Mouse (Mus musculus): ENCODE results near the gene Rnd3. TPM values are rescaled to one million over a fixed set of nuclear protein-coding genes. Genes with fewer than 3 reads are reported as not detected.

The Rnd3 gene
- polyA plus RNA-seq, 1 experiment from 2014 or later, result 31.3 TPM

GRCm38 (mm10) chr2:51142422-51142821 lies 6.5 kb downstream of the Rnd3 start:
- Histone ChIP-seq H3K9me3 (ENCODE audit: control insufficient read depth, low read length) (no peaks in the 10 kb centered on the region), H3K27me3 (ENCODE audit: control insufficient read depth, insufficient read depth, low read length) (no peaks in the 10 kb centered on the region), H3K4me2 (ENCODE audit: low read length) (no peak overlapping the region), H3K27ac (replicated peaks in 1 of 2; ENCODE audit: control insufficient read depth in 1 of 2, insufficient read depth in 1 of 2, low read depth in 2 of 2, low read length in 2 of 2) (no peak overlapping the region), H3K9ac (ENCODE audit: low read length) (no peak overlapping the region), H3K36me3 (ENCODE audit: control insufficient read depth, insufficient read depth, low read length) (0 out of 2 replicates have a peak, but pooled peaks cover 2% of the 10 kb centered on the region), H3K4me3 (ENCODE audit: control insufficient read depth in 1 of 2, insufficient read depth in 1 of 2, low read depth in 1 of 2, low read length in 2 of 2) (no peak overlapping the region), H3K4me1 (ENCODE audit: control insufficient read depth in 2 of 2, insufficient read depth in 2 of 2, low read length in 2 of 2) (peaks cover 29 to 75% of the 10 kb centered on the region in 2 experiments)
- no peak for ATAC-seq (ENCODE audit: insufficient number of reproducible peaks, insufficient read depth, low FRiP score, low read depth)
- WGBS, result 38% methylated on average over 1 of the region's 1 CpGs

GRCm38 (mm10) chr2:51141345-51141744 lies 7.6 kb downstream of the Rnd3 start:
- peaks cover 29 to 73% of the 10 kb centered on the region in 2 experiments for H3K4me1 ChIP-seq (ENCODE audit: control insufficient read depth in 2 of 2, insufficient read depth in 2 of 2, low read length in 2 of 2)

GRCm38 (mm10) chr2:51140486-51140885 lies 8.4 kb downstream of the Rnd3 start:
- Histone ChIP-seq H3K36me3 (ENCODE audit: control insufficient read depth, insufficient read depth, low read length) (peaks cover 21% of the 10 kb centered on the region), H3K4me2 (ENCODE audit: low read length) (peak overlapping the region; percentile 62), H3K4me3 (ENCODE audit: control insufficient read depth in 1 of 2, insufficient read depth in 1 of 2, low read depth in 1 of 2, low read length in 2 of 2) (peak overlapping the region; percentile 3 to 18), H3K9ac (ENCODE audit: low read length) (peak overlapping the region; percentile 63), H3K27ac (replicated peaks in 1 of 2; ENCODE audit: control insufficient read depth in 1 of 2, insufficient read depth in 1 of 2, low read depth in 2 of 2, low read length in 2 of 2) (peak overlapping the region; percentile 71 to 78), H3K4me1 (ENCODE audit: control insufficient read depth in 2 of 2, insufficient read depth in 2 of 2, low read length in 2 of 2) (peaks cover 26 to 65% of the 10 kb centered on the region in 2 experiments), H3K9me3 (ENCODE audit: control insufficient read depth, low read length) (no peaks in the 10 kb centered on the region), H3K27me3 (ENCODE audit: control insufficient read depth, insufficient read depth, low read length) (no peaks in the 10 kb centered on the region)
- ATAC-seq (ENCODE audit: insufficient number of reproducible peaks, insufficient read depth, low FRiP score, low read depth), result no peak
- WGBS, result 3% methylated on average over 8 of the region's 8 CpGs

More at GRCm38 (mm10) chr2:51141345-51141744, 7.6 kb downstream of the Rnd3 start:
- WGBS, result 37% methylated on average over 3 of the region's 3 CpGs
- no peaks in the 10 kb centered on the region for H3K27me3 ChIP-seq (ENCODE audit: control insufficient read depth, insufficient read depth, low read length)
- ATAC-seq (ENCODE audit: insufficient number of reproducible peaks, insufficient read depth, low FRiP score, low read depth), result no peak
- H3K4me2 ChIP-seq (ENCODE audit: low read length), result peak overlapping the region; percentile 62
- H3K4me3 ChIP-seq (ENCODE audit: control insufficient read depth in 1 of 2, insufficient read depth in 1 of 2, low read depth in 1 of 2, low read length in 2 of 2), result 0 out of 4 replicates have a peak overlapping the region, but pooled peaks of 1 of the 2 experiments have one; percentile 18
- H3K9me3 ChIP-seq (ENCODE audit: control insufficient read depth, low read length), result no peaks in the 10 kb centered on the region
- H3K27ac ChIP-seq (replicated peaks in 1 of 2; ENCODE audit: control insufficient read depth in 1 of 2, insufficient read depth in 1 of 2, low read depth in 2 of 2, low read length in 2 of 2), result peak overlapping the region; percentile 71 to 78; a peak in 3 of 4 replicates
- peaks cover 13% of the 10 kb centered on the region for H3K36me3 ChIP-seq (ENCODE audit: control insufficient read depth, insufficient read depth, low read length)
- peak overlapping the region; percentile 63; the same call in 1 of the 2 replicates for H3K9ac ChIP-seq (ENCODE audit: low read length)

GRCm38 (mm10) chr2:51139912-51140446 lies 8.9 kb downstream of the Rnd3 start:
- H3K9ac ChIP-seq (ENCODE audit: low read length), result peak overlapping the region; percentile 63
- no peaks in the 10 kb centered on the region for H3K9me3 ChIP-seq (ENCODE audit: control insufficient read depth, low read length)
- WGBS, result 13% methylated on average over 6 of the region's 6 CpGs
- H3K27ac ChIP-seq (replicated peaks in 1 of 2; ENCODE audit: control insufficient read depth in 1 of 2, insufficient read depth in 1 of 2, low read depth in 2 of 2, low read length in 2 of 2), result peak overlapping the region; percentile 71 to 78; a peak in 3 of 4 replicates
- ATAC-seq (ENCODE audit: insufficient number of reproducible peaks, insufficient read depth, low FRiP score, low read depth), result no peak
- peaks cover 26 to 61% of the 10 kb centered on the region in 2 experiments for H3K4me1 ChIP-seq (ENCODE audit: control insufficient read depth in 2 of 2, insufficient read depth in 2 of 2, low read length in 2 of 2)
- H3K27me3 ChIP-seq (ENCODE audit: control insufficient read depth, insufficient read depth, low read length), result no peaks in the 10 kb centered on the region
- H3K4me3 ChIP-seq (ENCODE audit: control insufficient read depth in 1 of 2, insufficient read depth in 1 of 2, low read depth in 1 of 2, low read length in 2 of 2), result no peak overlapping the region
- H3K36me3 ChIP-seq (ENCODE audit: control insufficient read depth, insufficient read depth, low read length), result peaks cover 24% of the 10 kb centered on the region
- H3K4me2 ChIP-seq (ENCODE audit: low read length), result peak overlapping the region; percentile 62

GRCm38 (mm10) chr2:51139218-51139911 lies 9.5 kb downstream of the Rnd3 start:
- no peaks in the 10 kb centered on the region for H3K9me3 ChIP-seq (ENCODE audit: control insufficient read depth, low read length)
- 22% methylated on average over 5 of the region's 5 CpGs for WGBS
- peaks cover 31% of the 10 kb centered on the region for H3K36me3 ChIP-seq (ENCODE audit: control insufficient read depth, insufficient read depth, low read length)
- H3K27me3 ChIP-seq (ENCODE audit: control insufficient read depth, insufficient read depth, low read length), result no peaks in the 10 kb centered on the region
- H3K9ac ChIP-seq (ENCODE audit: low read length), result no peak overlapping the region
- no peak for ATAC-seq (ENCODE audit: insufficient number of reproducible peaks, insufficient read depth, low FRiP score, low read depth)
- no peak overlapping the region for H3K4me3 ChIP-seq (ENCODE audit: control insufficient read depth in 1 of 2, insufficient read depth in 1 of 2, low read depth in 1 of 2, low read length in 2 of 2)
- H3K4me2 ChIP-seq (ENCODE audit: low read length), result peak overlapping the region; percentile 62; the same call in 1 of the 2 replicates
- H3K4me1 ChIP-seq (ENCODE audit: control insufficient read depth in 2 of 2, insufficient read depth in 2 of 2, low read length in 2 of 2), result peaks cover 21 to 55% of the 10 kb centered on the region in 2 experiments
- H3K27ac ChIP-seq (replicated peaks in 1 of 2; ENCODE audit: control insufficient read depth in 1 of 2, insufficient read depth in 1 of 2, low read depth in 2 of 2, low read length in 2 of 2), result peak overlapping the region; percentile 46 to 71

GRCm38 (mm10) chr2:51137726-51138125 lies 11.2 kb downstream of the Rnd3 start:
- WGBS, result 47% methylated on average over 4 of the region's 4 CpGs
- H3K4me1 ChIP-seq (ENCODE audit: control insufficient read depth in 2 of 2, insufficient read depth in 2 of 2, low read length in 2 of 2), result peaks cover 21 to 42% of the 10 kb centered on the region in 2 experiments

GRCm38 (mm10) chr2:51132181-51132580 lies 16.7 kb downstream of the Rnd3 start:
- no peaks in the 10 kb centered on the region for H3K9me3 ChIP-seq (ENCODE audit: control insufficient read depth, low read length)
- H3K9ac ChIP-seq (ENCODE audit: low read length), result no peak overlapping the region
- no peak for ATAC-seq (ENCODE audit: insufficient number of reproducible peaks, insufficient read depth, low FRiP score, low read depth)
- H3K27me3 ChIP-seq (ENCODE audit: control insufficient read depth, insufficient read depth, low read length), result no peaks in the 10 kb centered on the region
- no peak overlapping the region for H3K27ac ChIP-seq (replicated peaks in 1 of 2; ENCODE audit: control insufficient read depth in 1 of 2, insufficient read depth in 1 of 2, low read depth in 2 of 2, low read length in 2 of 2)
- H3K36me3 ChIP-seq (ENCODE audit: control insufficient read depth, insufficient read depth, low read length), result peaks cover 75% of the 10 kb centered on the region
- no peaks in the 10 kb centered on the region for H3K4me1 ChIP-seq (ENCODE audit: control insufficient read depth in 2 of 2, insufficient read depth in 2 of 2, low read length in 2 of 2)
- WGBS, result 94% methylated on average over 20 of the region's 20 CpGs
- H3K4me3 ChIP-seq (ENCODE audit: control insufficient read depth in 1 of 2, insufficient read depth in 1 of 2, low read depth in 1 of 2, low read length in 2 of 2), result no peak overlapping the region
- no peak overlapping the region for H3K4me2 ChIP-seq (ENCODE audit: low read length)

More at GRCm38 (mm10) chr2:51137726-51138125, 11.2 kb downstream of the Rnd3 start:
- Histone ChIP-seq H3K4me3 (ENCODE audit: control insufficient read depth in 1 of 2, insufficient read depth in 1 of 2, low read depth in 1 of 2, low read length in 2 of 2) (no peak overlapping the region), H3K36me3 (ENCODE audit: control insufficient read depth, insufficient read depth, low read length) (peaks cover 47% of the 10 kb centered on the region), H3K9me3 (ENCODE audit: control insufficient read depth, low read length) (no peaks in the 10 kb centered on the region), H3K27ac (replicated peaks in 1 of 2; ENCODE audit: control insufficient read depth in 1 of 2, insufficient read depth in 1 of 2, low read depth in 2 of 2, low read length in 2 of 2) (no peak overlapping the region), H3K27me3 (ENCODE audit: control insufficient read depth, insufficient read depth, low read length) (no peaks in the 10 kb centered on the region), H3K4me2 (ENCODE audit: low read length) (no peak overlapping the region), H3K9ac (ENCODE audit: low read length) (no peak overlapping the region)
- no peak for ATAC-seq (ENCODE audit: insufficient number of reproducible peaks, insufficient read depth, low FRiP score, low read depth)
